Mouse (Mus musculus) liver, embryonic 13.5 days (tissue): ENCODE measurements around the gene Gys2. TPM values are rescaled to one million over a fixed set of nuclear protein-coding genes. Genes with fewer than 3 reads are reported as not detected.

ENCODE experiments used
- polyA plus RNA-seq: library from polyadenylated mRNA; unstranded; fragments of >200 nt; fragmentation: Nextera tagmentation; extraction: Ambion mirVana; gene quantifications from 2 replicates; pipeline ENCODE4 v1.2.1, GENCODE M21; 2015

Gene Gys2
- polyA plus RNA-seq, 1 experiment from 2014 or later: 37.9 TPM

Other genes starting within 250 kb of the Gys2 start
- not detected in 2 replicates for gene Iapp, start 174.7 kb downstream of the Gys2 start, polyA plus RNA-seq
- not detected in 2 replicates for gene Slco1a5, start 150.1 kb downstream of the Gys2 start, polyA plus RNA-seq
- 5.6 and 7.7 TPM in 2 replicates for gene Pyroxd1, start 127.5 kb downstream of the Gys2 start, polyA plus RNA-seq
- 18.8 and 22.1 TPM in 2 replicates for gene Recql, start 86.0 kb downstream of the Gys2 start, polyA plus RNA-seq
- gene Golt1b, start 85.9 kb downstream of the Gys2 start, polyA plus RNA-seq: 47.3 and 53.5 TPM in 2 replicates
- 0.17 and 0.29 TPM in 2 replicates for gene Spx, start 59.7 kb downstream of the Gys2 start, polyA plus RNA-seq
- gene Ldhb, start 34.8 kb upstream of the Gys2 start, polyA plus RNA-seq: 41.0 and 43.0 TPM in 2 replicates
- gene Kcnj8, start 98.5 kb upstream of the Gys2 start, polyA plus RNA-seq: 1.5 and 2.0 TPM in 2 replicates
- gene Abcc9, start 229.2 kb upstream of the Gys2 start, polyA plus RNA-seq: 1.1 and 1.9 TPM in 2 replicates